Mouse (Mus musculus) cerebellum, adult 9-11 months (tissue): ENCODE results near the gene Zmym2.

ENCODE experiments used
- DNase-seq: peaks from one replicate; pipeline ENCODE4 v3.0.0; 2022

The Zmym2 gene

DNA sequence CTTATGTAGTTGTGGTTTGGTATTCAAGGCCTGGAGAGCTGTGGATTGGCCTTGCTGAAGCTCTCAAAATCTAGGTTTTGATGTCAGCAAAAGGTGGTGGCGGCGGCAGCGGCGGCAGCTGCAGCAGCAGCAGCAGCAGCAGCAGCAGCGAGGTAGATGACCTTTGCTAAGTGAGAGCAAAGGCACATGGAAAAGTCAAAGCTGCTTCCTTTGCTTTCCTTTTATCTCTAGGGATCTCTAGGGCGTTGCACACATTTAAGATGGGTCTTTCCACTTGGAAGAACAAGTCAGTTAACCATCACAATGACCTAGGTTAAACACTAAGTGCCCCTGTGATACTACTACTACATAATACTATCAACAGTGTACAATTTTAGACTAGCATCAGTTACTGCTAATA, 49.0 kb downstream of the Zmym2 start:
- no peak for DNase-seq

DNA sequence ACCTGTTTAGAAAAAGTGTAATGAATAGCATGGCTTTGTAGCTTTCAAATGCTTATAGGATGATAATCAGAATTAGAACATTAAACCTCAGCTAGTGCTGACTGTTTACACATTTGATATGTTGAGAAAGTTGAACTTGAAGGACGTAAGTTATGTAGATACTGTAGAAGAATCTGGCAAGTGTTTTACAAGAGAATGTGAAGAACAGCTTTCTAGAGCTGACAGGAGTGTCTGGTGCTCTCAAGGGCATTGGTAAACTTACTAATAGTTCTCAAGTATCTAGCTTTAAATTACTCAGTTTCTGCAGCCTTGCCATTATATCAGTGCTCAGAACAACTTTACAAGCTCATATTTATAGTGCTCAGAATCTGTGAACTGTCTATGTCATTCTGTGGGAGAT, 53.5 kb downstream of the Zmym2 start:
- DNase-seq, result no peak

DNA sequence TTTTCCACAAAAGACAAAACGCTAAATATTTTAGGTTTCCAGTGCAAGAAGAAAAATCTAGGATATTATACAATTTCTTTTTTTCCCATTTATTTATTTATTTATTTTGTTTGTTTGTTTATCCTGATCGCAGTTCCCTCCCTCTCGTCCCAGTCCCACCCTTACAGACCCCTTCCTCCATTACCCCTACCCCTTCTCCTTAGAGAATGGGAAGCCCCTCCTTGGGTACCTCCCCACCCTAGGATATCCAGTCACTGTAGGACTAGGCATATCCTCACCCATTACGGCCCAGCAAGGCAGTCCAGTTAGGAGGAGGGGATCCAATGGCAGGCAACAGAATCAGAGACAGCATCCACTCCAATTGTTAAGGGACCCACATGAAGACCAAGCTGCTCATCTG, 66.5 kb downstream of the Zmym2 start:
- DNase-seq, result no peak

DNA sequence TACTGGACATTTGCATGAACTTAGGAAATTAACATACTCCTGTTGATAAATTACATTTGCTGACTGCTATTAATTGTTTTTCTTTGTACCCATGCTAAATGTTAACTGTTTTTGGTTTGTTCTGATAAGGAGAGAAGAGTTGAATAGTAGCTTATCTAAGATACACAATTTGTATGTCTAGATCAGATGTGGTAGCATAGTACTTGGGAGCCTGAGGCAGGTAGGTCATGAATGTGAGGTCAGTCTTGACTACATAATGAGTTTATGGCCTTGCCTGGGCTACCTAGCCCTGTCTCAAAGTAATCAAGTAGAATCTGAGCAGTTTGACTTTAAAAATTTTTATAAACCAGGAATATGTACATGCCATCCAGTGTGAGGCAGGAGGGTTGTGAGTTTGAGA, 67.9 kb downstream of the Zmym2 start:
- DNase-seq, result no peak

DNA sequence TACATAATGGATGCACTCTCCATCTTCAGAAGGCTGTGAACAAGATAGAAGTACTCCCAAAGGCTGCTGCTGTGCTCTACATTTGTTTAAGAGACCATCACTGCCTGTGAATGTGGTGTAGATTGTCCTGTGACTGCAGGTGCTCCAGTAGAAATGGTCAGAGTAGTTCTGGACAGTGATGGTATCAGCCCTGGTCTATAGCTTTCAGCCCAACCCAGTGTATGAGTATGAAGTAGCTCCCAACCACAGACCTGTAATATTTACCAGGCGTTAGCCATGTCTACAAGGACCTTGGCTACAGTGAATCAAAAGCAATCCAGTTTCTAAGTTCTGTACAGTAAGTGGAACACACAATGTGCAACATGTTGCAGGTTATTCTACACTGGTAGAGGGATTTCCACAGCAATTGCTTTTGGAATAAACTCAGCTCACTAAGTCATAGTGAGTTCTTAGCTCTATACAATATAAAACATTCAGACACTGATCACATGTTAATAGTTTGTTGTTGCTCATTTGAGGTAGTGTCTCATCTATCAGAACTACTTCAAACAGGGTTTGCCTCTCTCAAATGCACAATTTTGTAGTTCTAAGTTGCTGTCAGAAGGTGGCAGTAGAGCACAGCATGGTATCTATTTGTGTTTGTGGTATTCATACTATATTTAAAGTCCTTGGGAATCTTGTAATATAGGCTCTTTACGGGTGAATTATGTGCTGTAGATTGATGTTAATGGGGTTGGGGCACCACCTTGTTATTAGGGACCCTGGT, 77.7 kb downstream of the Zmym2 start:
- DNase-seq, result no peak

DNA sequence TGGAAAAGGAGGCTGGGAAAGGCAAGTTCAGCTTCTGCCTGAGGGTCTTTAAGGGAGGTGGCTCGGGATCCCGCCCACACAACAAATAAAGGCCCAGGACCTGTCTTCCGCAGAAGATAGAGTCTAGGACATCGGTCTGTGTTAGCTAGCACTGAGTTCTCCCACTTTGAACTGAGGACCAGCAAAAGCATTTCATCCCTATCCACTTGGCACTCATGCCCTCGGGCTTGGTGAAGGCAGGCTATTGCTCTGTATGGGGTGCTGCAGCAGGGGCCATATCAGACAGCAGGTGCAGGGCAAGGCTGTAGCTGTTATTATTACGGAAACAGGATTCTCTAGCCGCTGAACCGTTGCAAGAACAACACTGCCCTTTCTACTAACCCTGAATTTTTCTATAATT, 83.2 kb downstream of the Zmym2 start:
- DNase-seq, result no peak

DNA sequence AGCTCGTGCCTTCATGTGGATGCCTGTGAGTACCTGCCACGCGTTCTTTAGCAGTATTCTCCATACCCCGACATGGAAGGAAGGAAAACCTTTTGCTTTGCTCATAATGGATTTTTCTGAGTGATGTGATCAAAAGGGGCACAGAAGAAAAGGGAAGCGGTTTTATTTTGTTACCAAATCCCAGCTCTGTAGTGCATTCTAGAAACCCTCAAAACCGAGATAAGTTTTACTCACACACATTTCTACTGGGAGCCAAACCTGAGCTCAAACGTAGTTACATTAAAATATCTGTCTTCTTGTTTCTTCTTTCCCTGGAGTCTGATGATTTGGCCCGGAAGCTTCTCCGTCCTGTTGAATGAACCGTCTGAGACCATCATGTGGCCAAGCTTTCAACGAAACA, 83.7 kb downstream of the Zmym2 start:
- no peak for DNase-seq

DNA sequence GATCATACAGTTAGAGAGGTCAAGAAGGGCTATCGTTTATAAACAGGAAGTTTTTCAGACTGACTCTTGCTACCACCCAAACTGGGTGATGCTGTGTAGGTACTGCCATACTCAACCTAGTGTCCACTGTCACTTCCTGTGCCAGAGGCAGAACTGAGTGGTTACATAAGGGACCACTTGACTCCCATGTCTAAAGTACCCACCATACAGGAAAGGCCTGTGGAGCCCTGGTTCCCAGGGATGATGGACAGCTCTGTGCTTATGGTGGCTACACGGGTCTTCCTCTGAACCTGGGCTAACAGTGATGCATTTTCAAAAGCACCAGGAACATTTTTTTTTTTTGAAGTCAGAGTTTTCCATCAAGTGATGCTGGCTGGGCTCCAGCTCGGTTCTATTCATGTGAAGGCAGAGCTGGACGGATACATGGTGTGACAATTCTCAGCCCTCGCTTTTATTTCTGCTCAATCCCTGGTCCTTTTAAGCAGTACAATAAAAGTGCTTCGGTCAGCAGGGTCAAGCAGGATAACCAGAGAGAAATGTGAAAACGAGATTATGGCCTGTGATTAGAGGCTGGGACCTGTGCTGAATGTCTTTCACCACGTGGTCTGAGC, 91.7 kb downstream of the Zmym2 start:
- DNase-seq, result no peak

DNA sequence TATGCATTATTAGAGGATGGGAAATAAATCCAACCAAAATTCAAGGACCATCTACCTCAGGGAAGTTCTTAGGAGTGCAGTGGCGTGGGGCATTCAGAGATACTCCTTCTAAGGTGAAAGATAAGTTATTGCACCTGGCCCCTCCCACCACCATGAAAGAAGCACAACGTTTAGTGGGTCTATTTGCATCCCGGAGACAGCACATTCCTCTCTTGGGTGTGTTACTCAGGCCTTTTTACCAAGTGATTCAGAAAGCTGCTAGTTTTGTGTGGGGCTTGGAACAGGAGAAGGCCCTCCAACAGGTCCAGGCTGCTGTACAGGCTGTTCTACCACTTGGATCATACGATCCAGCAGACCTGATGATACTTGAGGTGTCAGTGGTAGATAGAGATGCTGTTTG, 102.2 kb downstream of the Zmym2 start:
- DNase-seq, result no peak
